Mouse (Mus musculus) c-Kit-positive CD71-negative TER-119-negative erythroid progenitor cells, embryonic 14.5 days (primary cell): ENCODE results near the gene Chst13.

Experiments
- DNase-seq: peaks from one replicate; pipeline ENCODE4 v3.0.0-alpha.2; 2013; ENCODE audit warnings: low read depth

Gene Chst13

DNA sequence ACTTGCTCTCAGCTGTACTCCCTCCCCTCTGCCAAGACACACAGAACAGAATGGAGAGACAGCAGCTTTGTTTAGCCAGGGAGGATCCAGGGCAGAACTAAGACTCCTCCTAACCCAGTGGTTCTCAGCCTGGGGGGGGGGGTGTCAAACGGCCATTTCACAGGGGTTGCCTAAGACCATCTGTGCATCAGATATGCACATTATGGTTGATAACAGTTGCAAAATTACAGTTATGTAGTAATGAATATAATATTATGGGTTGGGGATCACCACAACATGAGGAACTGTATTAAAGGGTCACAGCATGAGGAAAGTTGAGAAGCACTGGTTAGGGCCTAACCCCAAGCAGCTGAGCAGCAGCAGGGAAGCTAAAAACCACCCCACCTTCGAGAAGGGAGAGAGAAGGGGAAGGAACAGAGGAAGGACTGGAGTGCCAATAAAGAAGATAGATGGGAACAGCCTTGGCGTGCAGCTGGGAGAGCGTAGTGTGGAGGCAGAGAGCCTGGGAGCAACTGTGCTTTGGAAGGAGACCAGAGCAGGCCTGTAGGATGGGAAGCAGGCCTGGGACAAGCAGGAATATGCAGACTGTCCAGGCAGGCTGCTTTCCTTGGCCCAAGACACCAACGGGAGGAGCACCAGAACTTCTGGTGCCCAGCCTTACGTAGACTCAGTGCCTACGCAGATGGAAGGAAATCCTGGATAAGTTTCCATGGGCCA lies 5.4 kb downstream of the Chst13 start:
- no peak for DNase-seq

DNA sequence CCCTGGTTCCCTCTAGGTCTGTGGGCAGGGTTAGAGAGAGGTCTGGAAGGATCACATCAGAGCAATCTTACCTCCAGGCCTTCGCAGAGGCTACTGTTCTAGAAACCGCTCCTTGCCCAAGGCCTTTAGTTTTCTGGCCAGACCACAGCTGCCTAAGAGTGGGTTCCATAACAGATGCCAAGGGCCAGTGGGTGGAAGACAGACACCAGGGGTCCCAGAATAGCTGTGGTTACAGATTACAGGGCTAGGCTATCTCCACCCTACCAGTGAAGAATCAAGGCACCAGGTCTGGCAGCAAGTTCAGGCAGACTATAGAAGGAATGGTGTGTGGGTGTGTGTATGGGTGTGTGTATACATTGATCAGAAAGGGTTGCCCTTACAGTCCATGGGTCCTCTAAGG lies 6.0 kb downstream of the Chst13 start:
- no peak for DNase-seq

DNA sequence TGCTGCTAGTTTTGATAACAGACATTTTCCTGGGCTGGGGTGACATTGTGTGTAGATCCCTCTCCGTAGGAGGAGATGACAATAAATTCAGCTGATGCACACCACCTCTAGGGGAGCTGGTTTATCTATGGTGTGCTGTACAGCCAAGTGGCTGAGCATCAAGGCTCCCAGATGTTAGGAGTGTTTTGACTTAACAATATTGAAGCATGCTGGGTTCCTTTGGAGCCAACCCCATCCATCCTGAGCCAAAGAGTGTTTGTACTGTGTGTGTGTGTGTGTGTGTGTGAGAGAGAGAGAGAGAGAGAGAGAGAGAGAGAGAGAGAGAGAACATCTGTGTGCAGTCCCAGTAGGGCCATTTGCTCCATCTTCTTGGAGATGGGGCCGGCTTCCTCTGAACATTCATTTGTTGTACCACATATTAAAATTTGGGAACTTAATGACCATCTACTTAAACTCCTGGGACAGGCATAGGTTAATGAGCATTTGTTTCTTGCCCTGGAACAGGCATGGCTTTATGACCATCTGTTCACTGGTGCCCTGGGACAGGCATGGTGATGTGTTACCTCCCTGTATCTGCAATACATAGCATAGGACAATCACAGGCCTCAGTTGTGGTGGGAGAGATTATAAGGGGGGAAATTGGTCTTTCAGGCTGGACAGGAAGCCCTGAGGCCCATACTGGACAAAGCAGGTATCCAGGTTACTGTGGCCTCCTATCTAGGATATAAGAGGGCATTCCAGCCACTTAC lies 7.3 kb downstream of the Chst13 start:
- no peak for DNase-seq

- DNase-seq, result no peak
Measured at GRCm38 (mm10) chr6:90315961-90316360, 9.0 kb downstream of the Chst13 start.

- DNase-seq, result no peak
Measured at GRCm38 (mm10) chr6:90308839-90309778, 15.9 kb downstream of the Chst13 start.

- no peak for DNase-seq
Measured at GRCm38 (mm10) chr6:90306315-90306975, 18.5 kb downstream of the Chst13 start.

DNA sequence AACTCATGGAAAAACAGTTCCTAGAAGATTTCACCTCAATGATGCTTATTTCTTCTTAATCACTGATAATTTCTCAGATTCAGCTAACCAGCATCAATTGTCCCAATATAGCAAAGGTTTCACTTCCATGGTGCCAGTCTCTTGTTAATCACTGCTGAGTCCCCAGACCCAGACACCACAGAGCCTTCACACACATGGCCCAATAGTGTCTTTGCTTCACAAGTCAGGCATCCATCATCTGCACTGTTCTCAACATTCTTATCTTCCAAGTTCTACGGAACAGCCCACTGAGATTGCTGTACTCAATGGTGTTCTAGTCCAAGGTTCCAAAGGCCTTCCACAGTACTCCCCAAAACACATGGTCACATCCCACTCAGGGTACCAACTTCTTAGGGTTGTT lies 24.1 kb downstream of the Chst13 start, which contains the start of gene BC048671:
BC048671 (plus strand) TSS at position 301 of the 400 bp plus-strand sequence.
- DNase-seq, result no peak

DNA sequence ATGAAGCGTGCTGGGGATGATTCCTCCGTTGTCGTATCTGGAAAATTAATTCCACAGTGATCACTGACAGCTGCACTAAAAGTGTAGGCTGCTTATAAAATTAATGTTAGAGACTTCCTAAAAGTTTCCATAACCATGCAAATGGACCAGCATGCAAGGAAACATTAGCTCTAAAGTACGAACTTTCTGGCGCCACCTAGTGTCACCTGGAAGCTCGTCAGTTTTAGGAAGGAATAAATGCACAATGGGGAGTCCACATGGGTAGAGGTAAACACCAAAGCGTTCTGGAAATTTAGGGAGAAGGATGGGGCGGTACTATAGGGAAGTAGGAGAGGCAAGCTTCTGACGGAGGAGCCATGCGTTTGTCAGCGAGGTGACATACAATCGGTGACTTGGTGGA lies 36.7 kb downstream of the Chst13 start:
- DNase-seq, result no peak
